Mouse (Mus musculus): ENCODE results near the gene Appl1. TPM values are rescaled to one million over a fixed set of nuclear protein-coding genes. Genes with fewer than 3 reads are reported as not detected.
"Not testable (repeated sequence)": the region's sequence is repeated elsewhere in the genome, so short reads cannot be mapped to it uniquely, and the experiment has no call there.

Appl1 gene
- polyA plus RNA-seq, 1 experiment, result 18.7 TPM

DNA sequence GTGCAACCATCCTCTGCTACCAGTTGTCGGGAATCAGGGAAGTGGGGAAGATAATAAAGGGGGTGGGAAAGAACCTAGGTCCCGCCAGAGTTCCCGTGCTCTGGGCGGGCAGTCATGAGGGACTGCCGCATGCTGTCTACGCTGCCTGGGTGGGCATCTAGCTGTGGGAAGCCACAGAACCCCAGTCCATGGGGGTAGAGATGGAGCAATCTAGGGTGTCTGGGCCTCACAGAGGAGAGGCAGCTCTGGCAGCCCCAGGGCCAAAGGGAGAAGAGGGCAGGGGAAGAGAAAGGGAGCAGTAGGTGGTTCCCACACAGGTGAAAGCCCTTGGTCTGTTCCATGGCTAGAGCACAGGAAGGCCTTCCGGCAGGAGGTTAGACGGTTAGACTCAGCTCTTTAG is 10.0 kb upstream of the Appl1 start:
- Histone ChIP-seq H3K27ac (replicated peaks; ENCODE audit: low read depth, low read length) (no peak overlapping the region), H3K4me1 (ENCODE audit: control insufficient read depth, insufficient read depth, insufficient read length, low read length) (no peaks in the 10 kb centered on the region), H3K4me3 (ENCODE audit: insufficient read depth, low read depth, low read length) (no peak overlapping the region)

DNA sequence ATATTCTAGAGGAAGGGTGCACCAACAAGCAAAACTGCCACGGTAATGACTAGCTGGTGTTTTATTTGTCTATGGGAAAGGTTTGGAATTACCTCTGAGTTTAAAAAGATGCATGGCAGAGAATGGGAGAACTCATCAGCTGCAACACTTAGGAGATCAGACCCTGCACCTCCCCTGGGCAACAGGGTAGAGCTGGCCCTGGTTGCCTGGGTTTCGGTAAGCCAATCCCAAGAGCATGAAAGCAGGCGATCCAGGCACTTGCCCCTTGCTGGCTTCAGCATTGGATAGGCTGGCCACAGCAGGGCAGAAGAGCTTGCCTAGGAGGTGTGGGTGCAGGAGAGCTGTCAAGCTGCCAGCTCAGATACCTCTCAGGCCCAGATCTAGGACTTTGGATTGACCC is 8.8 kb upstream of the Appl1 start:
- no peak overlapping the region for H3K27ac ChIP-seq (replicated peaks; ENCODE audit: low read depth, low read length)
- no peaks in the 10 kb centered on the region for H3K4me1 ChIP-seq (ENCODE audit: control insufficient read depth, insufficient read depth, insufficient read length, low read length)
- no peak overlapping the region for H3K4me3 ChIP-seq (ENCODE audit: insufficient read depth, low read depth, low read length)

DNA sequence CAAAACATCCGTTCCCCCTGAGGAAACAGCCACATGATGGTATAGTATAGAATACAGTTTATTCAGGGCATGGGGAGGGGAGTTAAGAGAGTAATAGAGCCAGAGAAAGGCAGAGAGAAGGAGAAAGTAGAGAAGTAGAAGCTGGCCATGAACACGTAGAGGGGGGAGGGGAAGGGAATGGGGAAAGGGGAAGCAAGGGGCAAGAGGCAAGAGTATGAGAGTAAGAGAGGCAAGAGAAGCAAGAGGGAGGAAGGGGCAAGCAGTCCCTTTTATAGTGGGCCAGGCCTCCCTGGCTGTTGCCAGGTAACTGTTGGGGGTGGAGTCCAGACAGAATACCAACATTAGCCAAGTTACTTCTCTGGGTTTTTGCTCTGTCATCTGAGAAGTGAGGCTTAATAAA is 6.5 kb upstream of the Appl1 start:
- Histone ChIP-seq H3K4me3 (ENCODE audit: insufficient read depth, low read depth, low read length) (no peak overlapping the region), H3K27ac (replicated peaks; ENCODE audit: low read depth, low read length) (no peak overlapping the region), H3K4me1 (ENCODE audit: control insufficient read depth, insufficient read depth, insufficient read length, low read length) (no peaks in the 10 kb centered on the region)

DNA sequence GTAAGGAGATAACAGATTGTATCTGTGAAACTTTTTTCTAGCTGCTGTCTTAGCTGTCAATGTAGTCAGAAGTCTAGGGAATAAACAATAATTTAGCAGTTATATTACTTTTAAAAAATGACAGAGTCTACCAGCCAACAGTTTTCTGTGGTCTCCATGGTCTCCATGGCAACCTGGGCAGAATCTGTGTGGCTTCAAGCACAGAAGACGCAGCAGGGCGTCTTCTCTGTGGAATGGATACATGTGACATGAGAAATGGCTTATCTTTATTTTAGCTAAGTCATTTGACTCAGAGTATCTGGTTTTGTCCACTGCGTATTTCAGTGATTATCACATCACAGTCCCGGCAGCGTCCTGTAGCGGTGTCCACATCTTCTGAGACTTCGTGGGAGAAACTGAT is 5.2 kb upstream of the Appl1 start:
- Histone ChIP-seq H3K4me1 (ENCODE audit: control insufficient read depth, insufficient read depth, insufficient read length, low read length) (no peaks in the 10 kb centered on the region), H3K4me3 (ENCODE audit: insufficient read depth, low read depth, low read length) (no peak overlapping the region), H3K27ac (replicated peaks; ENCODE audit: low read depth, low read length) (no peak overlapping the region)

DNA sequence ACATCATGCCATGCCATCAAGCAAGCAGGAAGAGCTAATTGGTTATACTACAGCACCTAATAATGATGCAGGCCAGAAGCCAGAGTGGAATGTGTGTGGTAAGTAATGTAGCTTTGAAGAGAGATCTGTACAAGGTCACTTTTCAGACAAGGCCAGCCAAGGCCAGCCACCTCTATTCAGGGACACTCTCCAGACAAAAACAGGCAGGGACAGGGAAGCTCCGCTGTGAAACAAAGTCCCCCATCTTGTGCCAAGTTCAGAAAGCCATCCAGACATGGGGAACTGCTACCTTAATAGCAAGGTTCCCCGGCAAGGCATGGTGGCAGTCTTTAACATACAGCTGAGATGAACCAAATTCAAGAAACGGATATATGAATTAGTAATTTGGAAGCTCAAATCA is 4.5 kb upstream of the Appl1 start:
- Histone ChIP-seq H3K27ac (replicated peaks; ENCODE audit: low read depth, low read length) (no peak overlapping the region), H3K4me1 (ENCODE audit: control insufficient read depth, insufficient read depth, insufficient read length, low read length) (no peaks in the 10 kb centered on the region), H3K4me3 (ENCODE audit: insufficient read depth, low read depth, low read length) (no peak overlapping the region)

DNA sequence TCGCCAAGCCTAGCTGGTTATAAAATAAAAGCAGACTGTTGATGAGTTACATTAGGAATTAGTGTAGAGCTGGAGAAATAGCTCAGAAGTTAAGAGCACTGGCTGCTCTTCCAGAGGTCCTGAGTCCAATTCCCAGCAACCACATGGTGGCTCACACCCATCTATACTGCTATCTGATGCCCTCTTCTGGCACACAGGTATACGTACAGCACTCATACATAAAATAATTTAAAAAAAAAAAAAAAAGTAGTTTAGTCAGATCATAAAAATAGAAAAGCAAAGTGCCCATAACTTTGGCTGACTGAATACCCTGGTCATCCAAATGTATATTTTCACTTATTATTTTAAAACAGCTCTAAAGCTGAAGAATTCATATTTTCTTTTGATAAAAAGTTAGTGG is 2.1 kb upstream of the Appl1 start:
- Histone ChIP-seq H3K4me3 (ENCODE audit: insufficient read depth, low read depth, low read length) (no peak overlapping the region), H3K27ac (replicated peaks; ENCODE audit: low read depth, low read length) (no peak overlapping the region), H3K4me1 (ENCODE audit: control insufficient read depth, insufficient read depth, insufficient read length, low read length) (peaks cover 1% of the 10 kb centered on the region; the same call in 1 of the 2 replicates)

DNA sequence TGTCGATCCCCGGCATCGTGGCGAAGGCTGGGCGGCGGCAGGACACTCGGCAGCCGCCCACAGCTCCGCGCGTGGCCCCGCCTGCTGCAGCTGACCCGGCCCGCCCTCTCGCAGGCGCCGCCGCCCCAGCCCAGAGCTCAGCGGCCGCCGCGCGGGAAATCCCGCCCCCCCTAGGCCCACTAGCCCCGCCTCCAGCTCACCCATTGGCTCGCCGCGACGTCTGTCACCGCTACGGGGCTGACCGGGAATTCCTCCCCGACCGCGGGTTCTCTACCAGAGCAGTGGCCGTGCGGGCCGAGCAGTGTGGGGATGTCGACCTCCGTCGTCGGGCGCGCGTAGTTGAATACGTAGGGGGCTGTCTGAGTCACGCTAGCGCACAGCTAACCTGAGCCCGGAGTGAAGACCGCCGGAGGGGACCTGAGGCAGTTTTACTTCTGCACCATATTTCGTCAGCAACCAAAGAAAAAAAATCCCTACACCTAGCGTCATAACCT is 546 bp downstream of the Appl1 start:
- Histone ChIP-seq H3K4me1 (ENCODE audit: control insufficient read depth, insufficient read depth, insufficient read length, low read length) (peaks cover 6% of the 10 kb centered on the region; the same call in 1 of the 2 replicates), H3K4me3 (ENCODE audit: insufficient read depth, low read depth, low read length) (peak overlapping the region; percentile 86), H3K27ac (replicated peaks; ENCODE audit: low read depth, low read length) (peak overlapping the region; percentile 58)

DNA sequence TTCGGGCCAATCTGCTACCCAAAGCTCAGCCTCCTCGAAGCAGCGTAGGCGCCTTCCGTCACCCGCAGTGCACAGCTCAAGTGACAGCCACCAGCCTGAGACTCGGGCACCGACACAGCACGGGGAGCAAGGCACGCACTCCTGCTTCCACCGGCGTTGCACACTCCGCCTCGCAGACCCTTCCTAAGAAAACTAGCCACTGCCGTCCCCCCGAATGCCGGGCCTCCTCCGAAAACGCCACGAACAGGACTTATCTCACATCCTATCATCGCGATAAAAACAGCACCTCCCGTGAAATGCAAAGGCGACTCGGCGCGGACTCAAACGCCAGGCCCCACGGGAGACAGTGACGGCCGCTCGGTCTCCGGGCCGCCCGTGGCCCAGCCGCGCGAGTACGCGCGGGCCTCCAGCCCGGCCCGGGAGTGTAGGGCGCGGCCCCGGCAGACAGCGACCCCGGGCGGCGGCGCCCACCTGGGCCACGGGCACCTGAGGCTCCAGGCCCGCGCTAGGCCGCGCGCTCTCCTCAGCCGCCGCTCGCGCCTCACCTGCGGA is 1.1 kb downstream of the Appl1 start:
- H3K4me1 ChIP-seq (ENCODE audit: control insufficient read depth, insufficient read depth, insufficient read length, low read length), result peaks cover 6% of the 10 kb centered on the region; the same call in 1 of the 2 replicates
- peak overlapping the region; percentile 86 for H3K4me3 ChIP-seq (ENCODE audit: insufficient read depth, low read depth, low read length)
- peak overlapping the region; percentile 36 for H3K27ac ChIP-seq (replicated peaks; ENCODE audit: low read depth, low read length)

DNA sequence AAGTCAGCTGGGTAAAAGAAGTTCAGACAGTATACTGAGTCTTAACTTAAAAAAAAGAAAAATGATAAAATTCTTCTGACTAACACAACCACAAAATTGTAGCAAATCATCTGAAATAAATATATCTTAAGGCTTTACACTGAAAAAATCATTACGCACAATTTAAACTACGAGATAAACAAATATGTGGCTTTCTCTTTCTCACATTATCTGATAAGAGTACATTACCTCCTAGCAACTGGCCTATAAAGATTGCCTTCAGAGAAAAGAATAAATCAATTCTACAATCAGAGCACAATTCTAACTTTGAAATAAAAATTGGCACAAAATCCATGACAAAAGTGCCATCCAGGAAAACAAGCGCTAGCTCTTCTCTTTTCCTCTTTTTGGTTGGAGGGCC is 1.9 kb downstream of the Appl1 start:
- no peak overlapping the region for H3K4me3 ChIP-seq (ENCODE audit: insufficient read depth, low read depth, low read length)
- H3K27ac ChIP-seq (replicated peaks; ENCODE audit: low read depth, low read length), result no peak overlapping the region
- H3K4me1 ChIP-seq (ENCODE audit: control insufficient read depth, insufficient read depth, insufficient read length, low read length), result peaks cover 6% of the 10 kb centered on the region; the same call in 1 of the 2 replicates

DNA sequence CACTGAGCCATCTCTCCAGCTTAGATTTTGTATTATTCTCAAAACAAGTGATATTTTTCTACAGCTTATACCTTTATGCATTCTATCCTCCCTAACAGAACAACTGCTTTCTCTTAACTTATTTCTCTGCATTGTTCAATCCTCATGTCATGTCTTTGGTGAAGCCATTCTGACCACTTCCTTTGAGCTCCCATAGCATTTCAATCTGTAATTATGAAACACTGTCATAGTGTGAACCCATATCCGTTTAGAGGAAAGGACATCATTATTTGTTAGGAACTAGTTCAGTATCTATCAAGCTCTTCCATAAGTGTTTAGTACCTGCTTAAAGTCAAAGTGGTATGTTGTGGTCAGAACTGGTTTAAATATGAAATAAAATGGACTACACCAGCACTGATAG is 10.5 kb downstream of the Appl1 start:
- Histone ChIP-seq H3K4me3 (ENCODE audit: insufficient read depth, low read depth, low read length) (no peak overlapping the region), H3K27ac (replicated peaks; ENCODE audit: low read depth, low read length) (no peak overlapping the region), H3K4me1 (ENCODE audit: control insufficient read depth, insufficient read depth, insufficient read length, low read length) (no peaks in the 10 kb centered on the region)

DNA sequence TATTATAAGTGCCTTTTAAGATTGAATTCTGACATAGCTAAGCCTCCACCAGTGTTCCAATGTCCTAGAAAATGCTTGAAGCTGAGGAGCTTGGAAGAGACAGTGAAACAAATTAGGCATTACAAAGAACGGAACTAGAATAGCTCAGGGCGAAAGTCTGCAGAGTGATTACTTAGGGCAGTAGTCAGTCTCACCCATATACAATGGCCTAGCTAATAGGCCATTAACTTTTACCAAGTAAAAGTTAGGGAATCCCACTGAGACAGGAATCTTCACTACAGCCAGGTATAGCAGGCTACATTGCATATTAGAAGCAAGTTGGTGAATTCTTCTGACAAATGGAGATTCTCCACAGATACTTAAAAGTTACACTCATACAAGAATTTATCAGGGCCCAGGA is 14.9 kb downstream of the Appl1 start:
- H3K27ac ChIP-seq (replicated peaks; ENCODE audit: low read depth, low read length), result not testable (repeated sequence)

DNA sequence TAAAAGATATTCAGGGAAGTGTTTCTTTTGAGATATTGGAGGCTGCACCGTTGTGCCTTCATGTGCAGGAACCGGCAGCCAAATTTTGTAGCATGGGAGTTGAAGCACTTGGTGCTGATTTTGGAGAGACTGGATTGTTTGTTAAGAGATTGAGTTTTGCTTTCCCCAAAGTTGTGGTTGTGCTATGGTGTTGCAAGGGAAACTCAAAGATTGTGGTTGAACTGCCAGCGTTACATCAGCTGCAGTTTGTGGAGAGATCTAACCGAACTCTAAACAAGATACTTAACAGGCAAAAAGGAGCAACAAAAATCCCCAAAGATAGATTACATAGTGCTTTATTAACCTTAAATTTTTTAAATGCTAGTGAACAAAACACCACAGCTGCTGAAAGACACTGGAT is 35.5 kb downstream of the Appl1 start:
- H3K4me1 ChIP-seq (ENCODE audit: control insufficient read depth, insufficient read depth, insufficient read length, low read length), result no peaks in the 10 kb centered on the region
- H3K27ac ChIP-seq (replicated peaks; ENCODE audit: low read depth, low read length), result no peak overlapping the region
- H3K4me3 ChIP-seq (ENCODE audit: insufficient read depth, low read depth, low read length), result no peak overlapping the region

More for the DNA sequence above, 14.9 kb downstream of the Appl1 start:
- not testable (repeated sequence) for H3K4me1 ChIP-seq (ENCODE audit: control insufficient read depth, insufficient read depth, insufficient read length, low read length); H3K4me3 ChIP-seq (ENCODE audit: insufficient read depth, low read depth, low read length)

DNA sequence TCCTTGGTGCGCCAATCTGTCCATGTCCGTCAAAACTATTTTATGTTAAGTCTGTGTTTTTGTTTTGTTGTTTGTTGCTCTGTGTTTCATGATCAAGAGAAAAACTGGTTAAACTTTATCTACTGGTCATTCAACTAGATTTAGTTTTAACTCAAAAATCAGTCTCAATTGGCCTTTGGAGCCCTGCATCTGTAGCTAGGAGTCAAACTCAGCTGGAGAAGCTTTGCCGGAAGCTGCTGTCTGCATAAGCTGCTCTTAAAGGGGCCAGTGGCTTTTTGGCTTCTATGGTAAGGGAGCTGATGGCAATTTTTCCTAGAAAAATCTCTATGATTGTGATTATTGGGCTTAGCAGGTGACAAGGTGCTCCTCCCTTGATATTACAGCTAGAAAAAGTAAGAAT is 36.1 kb downstream of the Appl1 start:
- Histone ChIP-seq H3K4me1 (ENCODE audit: control insufficient read depth, insufficient read depth, insufficient read length, low read length) (no peaks in the 10 kb centered on the region), H3K27ac (replicated peaks; ENCODE audit: low read depth, low read length) (no peak overlapping the region), H3K4me3 (ENCODE audit: insufficient read depth, low read depth, low read length) (no peak overlapping the region)

DNA sequence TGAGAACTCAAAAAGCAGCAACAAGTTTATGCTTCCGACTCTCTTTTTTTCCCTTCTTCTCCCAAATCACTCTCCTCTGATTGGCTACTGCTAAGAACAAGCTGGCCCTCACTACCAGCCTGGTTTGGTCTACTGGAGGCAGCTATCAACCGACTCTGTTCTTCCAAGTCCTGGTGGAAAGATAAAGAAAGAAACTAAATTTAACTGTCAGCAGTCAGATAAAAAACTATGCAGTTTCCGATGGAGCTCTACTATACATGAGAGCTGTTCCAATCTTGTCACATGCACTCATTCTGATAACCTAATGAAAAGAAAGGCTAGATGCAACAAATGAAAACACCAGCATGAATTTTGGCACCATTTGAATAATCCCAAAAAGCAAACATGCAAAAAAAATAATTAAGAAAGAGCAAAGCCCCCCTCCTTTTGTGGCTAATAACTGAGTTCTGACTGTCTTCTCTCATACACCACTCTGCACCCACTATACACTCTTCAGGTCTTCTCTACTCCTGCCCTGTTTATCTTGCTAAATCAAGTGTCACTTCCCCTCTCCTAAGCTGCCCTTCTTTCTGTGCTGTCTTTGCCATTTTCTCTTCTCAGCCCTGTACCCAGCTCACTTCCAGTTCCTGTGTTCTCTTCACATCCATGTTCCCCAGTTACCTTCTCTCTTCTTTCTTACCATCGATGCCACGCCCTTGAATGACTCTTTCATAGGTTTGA is 47.2 kb downstream of the Appl1 start:
- Histone ChIP-seq H3K27ac (replicated peaks; ENCODE audit: low read depth, low read length) (no peak overlapping the region), H3K4me1 (ENCODE audit: control insufficient read depth, insufficient read depth, insufficient read length, low read length) (no peaks in the 10 kb centered on the region), H3K4me3 (ENCODE audit: insufficient read depth, low read depth, low read length) (no peak overlapping the region)

DNA sequence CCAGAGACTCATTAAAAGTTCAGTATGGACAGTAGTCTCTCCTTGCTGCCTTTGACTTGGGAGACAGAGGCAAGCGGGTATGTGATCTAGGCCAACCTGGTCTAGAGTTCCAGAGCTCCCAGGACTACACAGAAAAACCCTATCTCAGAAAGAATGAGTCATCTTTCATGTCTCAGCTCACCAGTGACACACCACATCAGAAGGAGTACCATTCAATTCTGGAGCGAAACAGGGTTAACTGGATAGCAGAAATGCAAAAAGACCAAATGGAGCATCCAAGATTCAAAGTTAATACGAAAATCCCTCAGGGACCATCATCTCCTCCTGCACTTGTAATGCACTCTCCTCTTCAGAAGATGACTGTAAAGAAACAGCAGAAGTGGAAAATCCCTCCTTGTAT is 51.7 kb downstream of the Appl1 start:
- Histone ChIP-seq H3K27ac (replicated peaks; ENCODE audit: low read depth, low read length) (no peak overlapping the region), H3K4me3 (ENCODE audit: insufficient read depth, low read depth, low read length) (no peak overlapping the region), H3K4me1 (ENCODE audit: control insufficient read depth, insufficient read depth, insufficient read length, low read length) (no peaks in the 10 kb centered on the region)

DNA sequence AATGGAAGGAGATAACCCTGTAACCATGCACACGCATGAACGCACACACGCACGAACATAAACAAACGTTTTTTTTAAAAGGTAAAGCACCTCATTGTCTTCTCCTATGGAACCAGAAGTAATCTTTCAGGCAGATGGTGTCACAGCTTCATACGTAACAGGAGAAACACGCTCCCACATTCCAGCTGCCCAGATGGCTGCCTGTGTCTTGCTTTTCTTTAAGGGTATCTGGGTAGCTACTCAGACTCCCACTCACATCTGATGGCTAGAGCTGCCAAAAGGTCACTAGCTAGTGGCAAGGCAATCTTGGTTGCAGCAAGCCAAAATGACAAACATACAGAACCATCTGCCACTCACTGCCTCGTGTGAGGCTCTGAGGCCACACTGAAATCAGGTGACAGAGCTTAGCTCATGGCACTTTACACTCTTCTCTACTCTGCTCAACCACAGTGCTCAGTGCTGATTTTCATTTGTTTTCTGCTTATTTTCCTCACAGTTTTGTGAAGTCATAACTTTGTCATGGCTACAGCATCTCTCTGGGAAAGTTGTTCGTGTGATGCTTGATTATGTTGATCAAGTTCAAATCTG is 57.3 kb downstream of the Appl1 start:
- Histone ChIP-seq H3K27ac (replicated peaks; ENCODE audit: low read depth, low read length) (no peak overlapping the region), H3K4me3 (ENCODE audit: insufficient read depth, low read depth, low read length) (no peak overlapping the region), H3K4me1 (ENCODE audit: control insufficient read depth, insufficient read depth, insufficient read length, low read length) (no peaks in the 10 kb centered on the region)
